Mouse (Mus musculus): ENCODE measurements around the gene Ttc30a2.
A peak's percentile ranks its signal among the peaks of the same experiment; 100 is the strongest.
"Not testable (repeated sequence)": the region's sequence is repeated elsewhere in the genome, so short reads cannot be mapped to it uniquely, and the experiment has no call there.

Gene Ttc30a2

GRCm38 (mm10) chr2:75977752-75978368 is at the start of gene Ttc30a2:
Ttc30a2 (minus strand) TSS chr2:75978170.
- DNase-seq (ENCODE audit: low spot score in 2 of 2): not testable (repeated sequence)

GRCm38 (mm10) chr2:76016890-76017289 is 38.9 kb upstream of the Ttc30a2 start:
- DNase-seq (ENCODE audit: low spot score in 2 of 2): no peak

GRCm38 (mm10) chr2:76016136-76016535 is 38.2 kb upstream of the Ttc30a2 start:
- DNase-seq (ENCODE audit: low spot score in 2 of 2): no peak

- DNase-seq (ENCODE audit: low spot score in 2 of 2): no peak
Measured at GRCm38 (mm10) chr2:76015460-76015859, 37.5 kb upstream of the Ttc30a2 start.

GRCm38 (mm10) chr2:76014659-76015058 is 36.7 kb upstream of the Ttc30a2 start:
- DNase-seq (ENCODE audit: low spot score in 2 of 2): no peak

- no peak for DNase-seq (ENCODE audit: low spot score in 2 of 2)
Measured at GRCm38 (mm10) chr2:76006194-76006593, 28.2 kb upstream of the Ttc30a2 start.

GRCm38 (mm10) chr2:76002899-76003298 is 24.9 kb upstream of the Ttc30a2 start:
- no peak for DNase-seq (ENCODE audit: low spot score in 2 of 2)

- peak; percentile 31 to 50 for DNase-seq (ENCODE audit: low spot score in 2 of 2)
Measured at GRCm38 (mm10) chr2:76001392-76001791, 23.4 kb upstream of the Ttc30a2 start.

- DNase-seq (ENCODE audit: low spot score in 2 of 2): no peak
Measured at GRCm38 (mm10) chr2:75999636-76000035, 21.7 kb upstream of the Ttc30a2 start.

GRCm38 (mm10) chr2:75998692-75999091 is 20.7 kb upstream of the Ttc30a2 start:
- no peak for DNase-seq (ENCODE audit: low spot score in 2 of 2)

- no peak for DNase-seq (ENCODE audit: low spot score in 2 of 2)
Measured at GRCm38 (mm10) chr2:75997726-75998125, 19.8 kb upstream of the Ttc30a2 start.

GRCm38 (mm10) chr2:75994841-75995240 is 16.9 kb upstream of the Ttc30a2 start:
- no peak for DNase-seq (ENCODE audit: low spot score in 2 of 2)

GRCm38 (mm10) chr2:75991581-75992205 is 13.7 kb upstream of the Ttc30a2 start:
- DNase-seq (ENCODE audit: low spot score in 2 of 2): no peak

- DNase-seq (ENCODE audit: low spot score in 2 of 2): peak; percentile 35 to 36
Measured at GRCm38 (mm10) chr2:75990885-75991539, 13.0 kb upstream of the Ttc30a2 start.

- DNase-seq (ENCODE audit: low spot score in 2 of 2): no peak
Measured at GRCm38 (mm10) chr2:75989694-75990093, 11.7 kb upstream of the Ttc30a2 start.

GRCm38 (mm10) chr2:75988779-75989363 is 10.9 kb upstream of the Ttc30a2 start:
- DNase-seq (ENCODE audit: low spot score in 2 of 2): no peak

GRCm38 (mm10) chr2:75988378-75988777 is 10.4 kb upstream of the Ttc30a2 start:
- DNase-seq (ENCODE audit: low spot score in 2 of 2): no peak

GRCm38 (mm10) chr2:75987739-75988138 is 9.8 kb upstream of the Ttc30a2 start:
- no peak for DNase-seq (ENCODE audit: low spot score in 2 of 2)

GRCm38 (mm10) chr2:75985124-75985523 is 7.2 kb upstream of the Ttc30a2 start:
- peak; percentile 40 to 81 for DNase-seq (ENCODE audit: low spot score in 2 of 2)

GRCm38 (mm10) chr2:75983847-75984246 is 5.9 kb upstream of the Ttc30a2 start:
- DNase-seq (ENCODE audit: low spot score in 2 of 2): no peak

- no peak for DNase-seq (ENCODE audit: low spot score in 2 of 2)
Measured at GRCm38 (mm10) chr2:75983091-75983490, 5.1 kb upstream of the Ttc30a2 start.

GRCm38 (mm10) chr2:75982626-75983025 is 4.7 kb upstream of the Ttc30a2 start:
- DNase-seq (ENCODE audit: low spot score in 2 of 2): no peak
